Mouse (Mus musculus) lung, postnatal 0 days (tissue): ENCODE measurements at regions not wholly inside any gene's neighbourhood (a gene's known extent, or its start where the extent isn't known, plus 50 kb on each side); places are given as distances from the start of the nearest gene placed in this dataset.

Experiments used
- CTCF ChIP-seq: IDR thresholded peaks from 2 replicates; pipeline ENCODE4 v1.5.1; 2016; ENCODE audit warnings: antibody characterized with exemption, mild to moderate bottlenecking
- EP300 ChIP-seq: IDR thresholded peaks from 2 replicates; pipeline ENCODE4 v1.6.1; 2016; ENCODE audit warnings: antibody characterized with exemption, mild to moderate bottlenecking, control low read depth

- TF ChIP-seq EP300, result no peak
- no peak for TF ChIP-seq CTCF
Measured at GRCm38 (mm10) chr16:77469328-77469875, 132.5 kb downstream of the Gm11146 start.
